Mouse (Mus musculus) testis, adult 2 months (tissue): Measurements from ENCODE around the gene Aldh3b2.

Source experiments
- CTCF ChIP-seq: fragments of 200-500 bp; IDR thresholded peaks from 2 replicates; pipeline ENCODE4 v1.5.1; 2012; ENCODE audit warnings: low read depth, mild to moderate bottlenecking, inconsistent platforms, low read length, moderate library complexity; ENCODE audit not compliant: control insufficient read depth, insufficient read depth, insufficient replicate concordance
- POLR2A ChIP-seq: fragments of 200-500 bp; IDR thresholded peaks from 2 replicates; pipeline ENCODE4 v1.6.1; 2012; ENCODE audit warnings: low read depth, mild to moderate bottlenecking, inconsistent platforms, low read length, moderate library complexity; ENCODE audit not compliant: control insufficient read depth

- no peak for TF ChIP-seq CTCF
- no peak for TF ChIP-seq POLR2A
Measured at GRCm38 (mm10) chr19:3988750-3989149, 16.6 kb downstream of the Aldh3b2 start.
